In genomic region chr11:75214081-75214950, GRCm38 (mm10) we compare ENCODE assay signal across 8 mouse cellular contexts. TPM values are rescaled to one million over a fixed set of nuclear protein-coding genes. Genes with fewer than 3 reads are reported as not detected.
DNase-seq lines count a peak whose midpoint lies in the region; ATAC-seq lines count a peak whose summit lies in the region.

No protein-coding gene starts in this region.

- 21% methylated on average over 13 of the region's 13 CpGs for WGBS in lung, embryonic 15.5 days
- WGBS in hindbrain, embryonic 12.5 days = 17% methylated on average over 13 of the region's 13 CpGs
- WGBS in limb, embryonic 12.5 days = 15% methylated on average over 13 of the region's 13 CpGs
- 23% methylated on average over 13 of the region's 13 CpGs for WGBS in stomach, embryonic 15.5 days

- H3K4me2 ChIP-seq in lung, embryonic 15.5 days = peak overlapping the region; percentile 63
- H3K4me2 ChIP-seq in hindbrain, embryonic 12.5 days (replicated peaks) = peak overlapping the region; percentile 61
- H3K4me2 ChIP-seq in limb, embryonic 12.5 days = peak overlapping the region; percentile 67
- peak overlapping the region; percentile 62 for H3K4me2 ChIP-seq in stomach, embryonic 15.5 days

- H3K27me3 ChIP-seq in lung, embryonic 15.5 days = no peaks in the 10 kb centered on the region
- H3K27me3 ChIP-seq in hindbrain, embryonic 12.5 days = peaks cover 19% of the 10 kb centered on the region
- peaks cover 11% of the 10 kb centered on the region; the same call in 1 of the 2 replicates for H3K27me3 ChIP-seq in limb, embryonic 12.5 days
- H3K27me3 ChIP-seq in stomach, embryonic 15.5 days (replicated peaks) = no peaks in the 10 kb centered on the region

- H3K4me3 ChIP-seq in lung, embryonic 15.5 days = peak overlapping the region; percentile 30
- H3K4me3 ChIP-seq in hindbrain, embryonic 12.5 days = peak overlapping the region; percentile 29
- H3K4me3 ChIP-seq in limb, embryonic 12.5 days (replicated peaks) = peak overlapping the region; percentile 36
- H3K4me3 ChIP-seq in stomach, embryonic 15.5 days (replicated peaks) = peak overlapping the region; percentile 26

- H3K9me3 ChIP-seq in lung, embryonic 15.5 days = no peaks in the 10 kb centered on the region
- no peaks in the 10 kb centered on the region for H3K9me3 ChIP-seq in hindbrain, embryonic 12.5 days (replicated peaks)
- no peaks in the 10 kb centered on the region for H3K9me3 ChIP-seq in limb, embryonic 12.5 days
- H3K9me3 ChIP-seq in stomach, embryonic 15.5 days = no peaks in the 10 kb centered on the region

- peaks cover 19% of the 10 kb centered on the region for H3K4me1 ChIP-seq in lung, embryonic 15.5 days
- peaks cover 31% of the 10 kb centered on the region for H3K4me1 ChIP-seq in hindbrain, embryonic 12.5 days
- peaks cover 39% of the 10 kb centered on the region for H3K4me1 ChIP-seq in limb, embryonic 12.5 days (replicated peaks)
- H3K4me1 ChIP-seq in stomach, embryonic 15.5 days = peaks cover 24% of the 10 kb centered on the region; the same call in 1 of the 2 replicates

- ATAC-seq in lung, embryonic 15.5 days (ENCODE audit: borderline replicate concordance, extremely low read depth, low FRiP score, low TSS enrichment) = peak; percentile 8
- ATAC-seq in hindbrain, embryonic 12.5 days (ENCODE audit: low FRiP score) = peak; percentile 69
- ATAC-seq in limb, embryonic 12.5 days (ENCODE audit: insufficient number of reproducible peaks, insufficient read depth, low FRiP score, low TSS enrichment, low read depth) = no peak
- ATAC-seq in stomach, embryonic 15.5 days (ENCODE audit: insufficient read depth, low FRiP score, low read depth) = peak; percentile 32
- no peak for ATAC-seq in granulocyte monocyte progenitor cell, adult 5-6 weeks (replicated peaks; ENCODE audit: poor library complexity, severe bottlenecking)

- H3K9ac ChIP-seq in lung, embryonic 15.5 days = peak overlapping the region; percentile 28
- H3K9ac ChIP-seq in hindbrain, embryonic 12.5 days = peak overlapping the region; percentile 44
- H3K9ac ChIP-seq in limb, embryonic 12.5 days (replicated peaks) = peak overlapping the region; percentile 63
- no peak overlapping the region for H3K9ac ChIP-seq in stomach, embryonic 15.5 days

- DNase-seq in lung, postnatal 36 days = no peak
- no peak for DNase-seq in left cerebral cortex, postnatal 4 days
- DNase-seq in lung, postnatal 4 days = no peak

- H3K27ac ChIP-seq in lung, embryonic 15.5 days = peak overlapping the region; percentile 24; the same call in 1 of the 2 replicates
- peak overlapping the region; percentile 70; the same call in 1 of the 2 replicates for H3K27ac ChIP-seq in hindbrain, embryonic 12.5 days
- H3K27ac ChIP-seq in limb, embryonic 12.5 days = 0 out of 2 replicates have a peak overlapping the region, but pooled peaks have one; percentile 29
- H3K27ac ChIP-seq in stomach, embryonic 15.5 days = peak overlapping the region; percentile 77

- H3K36me3 ChIP-seq in lung, embryonic 15.5 days = no peaks in the 10 kb centered on the region
- H3K36me3 ChIP-seq in hindbrain, embryonic 12.5 days = no peaks in the 10 kb centered on the region
- H3K36me3 ChIP-seq in limb, embryonic 12.5 days = no peaks in the 10 kb centered on the region
- H3K36me3 ChIP-seq in stomach, embryonic 15.5 days = no peaks in the 10 kb centered on the region

- intact Hi-C loops in left cerebral cortex, postnatal 4 days (cut with DNase I) = no loop called here

RNA-seq across cellular contexts. Expression of gene Rtn4rl1, which starts 20.7 kb away (rescaled TPM):
- polyA plus RNA-seq in lung, embryonic 15.5 days (2015; fragmentation: Nextera tagmentation; extraction: Ambion mirVana) = 1.8 and 3.3 TPM in 2 replicates
- 5.1 and 5.8 TPM in 2 replicates for polyA plus RNA-seq in hindbrain, embryonic 12.5 days (2016; fragmentation: Nextera tagmentation; extraction: Ambion mirVana)
- 1.5 and 2.1 TPM in 2 replicates for polyA plus RNA-seq in limb, embryonic 12.5 days (2016; fragmentation: Nextera tagmentation; extraction: Ambion mirVana)
- polyA plus RNA-seq in stomach, embryonic 15.5 days (2015; fragmentation: Nextera tagmentation; extraction: Ambion mirVana) = 2.2 and 2.3 TPM in 2 replicates
- 10 to 100 TPM; 31.6 to 35.4 TPM for total RNA-seq in left cerebral cortex, postnatal 4 days (2021)
- total RNA-seq in granulocyte monocyte progenitor cell, adult 5-6 weeks (2014; fragmentation: Nextera tagmentation) = 0.37 and 1.0 TPM in 2 replicates
- total RNA-seq in granulocyte monocyte progenitor cell, adult 5-6 weeks (2017) = 0.15 TPM in 1 of 2 replicates, not detected in the other

RNA-seq across cellular contexts. Expression of gene Dph1, which starts 23.3 kb away (rescaled TPM):
- polyA plus RNA-seq in lung, embryonic 15.5 days (2015; fragmentation: Nextera tagmentation; extraction: Ambion mirVana) = 20.4 and 21.0 TPM in 2 replicates
- polyA plus RNA-seq in hindbrain, embryonic 12.5 days (2016; fragmentation: Nextera tagmentation; extraction: Ambion mirVana) = 14.8 and 18.6 TPM in 2 replicates
- 24.0 and 25.5 TPM in 2 replicates for polyA plus RNA-seq in limb, embryonic 12.5 days (2016; fragmentation: Nextera tagmentation; extraction: Ambion mirVana)
- 18.4 and 21.3 TPM in 2 replicates for polyA plus RNA-seq in stomach, embryonic 15.5 days (2015; fragmentation: Nextera tagmentation; extraction: Ambion mirVana)
- 10 to 100 TPM; 15.2 to 15.3 TPM for total RNA-seq in left cerebral cortex, postnatal 4 days (2021)
- 7.6 and 17.1 TPM in 2 replicates for total RNA-seq in granulocyte monocyte progenitor cell, adult 5-6 weeks (2014; fragmentation: Nextera tagmentation)
- 8.9 and 10.6 TPM in 2 replicates for total RNA-seq in granulocyte monocyte progenitor cell, adult 5-6 weeks (2017)

RNA-seq across cellular contexts. Expression of gene Ovca2, which starts 35.7 kb away (rescaled TPM):
- polyA plus RNA-seq in lung, embryonic 15.5 days (2015; fragmentation: Nextera tagmentation; extraction: Ambion mirVana) = 25.5 and 26.2 TPM in 2 replicates
- 23.8 and 24.5 TPM in 2 replicates for polyA plus RNA-seq in hindbrain, embryonic 12.5 days (2016; fragmentation: Nextera tagmentation; extraction: Ambion mirVana)
- polyA plus RNA-seq in limb, embryonic 12.5 days (2016; fragmentation: Nextera tagmentation; extraction: Ambion mirVana) = 29.6 and 31.0 TPM in 2 replicates
- polyA plus RNA-seq in stomach, embryonic 15.5 days (2015; fragmentation: Nextera tagmentation; extraction: Ambion mirVana) = 21.0 and 22.2 TPM in 2 replicates
- total RNA-seq in left cerebral cortex, postnatal 4 days (2021) = 10 to 100 TPM in 1 of 2 experiments, 1 to 10 TPM in 1; 9.2 to 11.2 TPM
- total RNA-seq in granulocyte monocyte progenitor cell, adult 5-6 weeks (2014; fragmentation: Nextera tagmentation) = 17.1 and 20.1 TPM in 2 replicates
- total RNA-seq in granulocyte monocyte progenitor cell, adult 5-6 weeks (2017) = 16.1 and 16.4 TPM in 2 replicates

RNA-seq across cellular contexts. Expression of gene Hic1, which starts 45.0 kb away (rescaled TPM):
- 20.1 and 21.7 TPM in 2 replicates for polyA plus RNA-seq in lung, embryonic 15.5 days (2015; fragmentation: Nextera tagmentation; extraction: Ambion mirVana)
- 11.3 and 15.8 TPM in 2 replicates for polyA plus RNA-seq in hindbrain, embryonic 12.5 days (2016; fragmentation: Nextera tagmentation; extraction: Ambion mirVana)
- 30.3 and 35.5 TPM in 2 replicates for polyA plus RNA-seq in limb, embryonic 12.5 days (2016; fragmentation: Nextera tagmentation; extraction: Ambion mirVana)
- polyA plus RNA-seq in stomach, embryonic 15.5 days (2015; fragmentation: Nextera tagmentation; extraction: Ambion mirVana) = 25.3 and 28.0 TPM in 2 replicates
- total RNA-seq in left cerebral cortex, postnatal 4 days (2021) = 1 to 10 TPM; 5.2 to 5.6 TPM
- total RNA-seq in granulocyte monocyte progenitor cell, adult 5-6 weeks (2014; fragmentation: Nextera tagmentation) = not detected in 2 replicates
- total RNA-seq in granulocyte monocyte progenitor cell, adult 5-6 weeks (2017) = not detected in 2 replicates

Comparison
In these comparisons a context has a peak if more than half of its experiments do, and no peak if none do; other contexts are left out.
1. ATAC-seq: peak in lung, embryonic 15.5 days (single experiment), hindbrain, embryonic 12.5 days (single experiment) and stomach, embryonic 15.5 days (single experiment); none in limb, embryonic 12.5 days (single experiment) and granulocyte monocyte progenitor cell, adult 5-6 weeks (single experiment).
2. H3K27ac ChIP-seq: peak in every context shown above with its lines; median percentile 77 in stomach, embryonic 15.5 days; 70 in hindbrain, embryonic 12.5 days; 29 in limb, embryonic 12.5 days; 24 in lung, embryonic 15.5 days.
3. Peak in every context shown above with its lines, with median percentiles within 50 percentile points of each other: H3K4me2 ChIP-seq and H3K4me3 ChIP-seq.